Mouse (Mus musculus) gonadal fat pad, adult 2 months (tissue): ENCODE data around the gene Fxr2. TPM values are rescaled to one million over a fixed set of nuclear protein-coding genes. Genes with fewer than 3 reads are reported as not detected.
"Not testable (repeated sequence)": the region's sequence is repeated elsewhere in the genome, so short reads cannot be mapped to it uniquely, and the experiment has no call there.

ENCODE experiments used
- DNase-seq: peaks from one replicate; pipeline ENCODE4 v3.0.0-alpha.2; 2012; ENCODE audit warnings: low read depth
- polyA plus RNA-seq: library from polyadenylated mRNA; depleted of rRNA; stranded (reverse); fragments of >200 nt; gene quantifications from 2 replicates; pipeline ENCODE4 v1.2.3, GENCODE M21; 2012; rRNA removed

Gene Fxr2
- polyA plus RNA-seq, 1 experiment, result 69.7 TPM

DNA sequence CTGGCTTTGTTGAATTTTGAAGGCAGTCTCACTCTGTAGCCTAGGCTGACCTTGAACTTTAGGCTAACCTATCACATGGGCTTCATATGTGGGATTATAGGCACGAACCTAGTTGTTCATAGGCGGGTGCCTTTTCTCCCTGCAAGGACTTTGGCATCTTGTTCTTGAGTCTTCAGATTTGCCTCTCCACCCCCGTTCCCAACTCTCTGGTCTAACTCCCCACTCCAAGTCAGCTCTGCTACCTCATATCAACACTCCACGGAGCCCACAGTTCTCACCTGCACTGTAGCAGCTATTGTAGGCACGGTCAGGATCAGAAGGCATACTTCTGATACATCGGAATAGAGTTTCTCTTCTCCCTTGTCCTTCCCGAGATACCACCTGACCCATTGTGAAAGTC lies 50.8 kb downstream of the Fxr2 start:
- DNase-seq, result no peak

DNA sequence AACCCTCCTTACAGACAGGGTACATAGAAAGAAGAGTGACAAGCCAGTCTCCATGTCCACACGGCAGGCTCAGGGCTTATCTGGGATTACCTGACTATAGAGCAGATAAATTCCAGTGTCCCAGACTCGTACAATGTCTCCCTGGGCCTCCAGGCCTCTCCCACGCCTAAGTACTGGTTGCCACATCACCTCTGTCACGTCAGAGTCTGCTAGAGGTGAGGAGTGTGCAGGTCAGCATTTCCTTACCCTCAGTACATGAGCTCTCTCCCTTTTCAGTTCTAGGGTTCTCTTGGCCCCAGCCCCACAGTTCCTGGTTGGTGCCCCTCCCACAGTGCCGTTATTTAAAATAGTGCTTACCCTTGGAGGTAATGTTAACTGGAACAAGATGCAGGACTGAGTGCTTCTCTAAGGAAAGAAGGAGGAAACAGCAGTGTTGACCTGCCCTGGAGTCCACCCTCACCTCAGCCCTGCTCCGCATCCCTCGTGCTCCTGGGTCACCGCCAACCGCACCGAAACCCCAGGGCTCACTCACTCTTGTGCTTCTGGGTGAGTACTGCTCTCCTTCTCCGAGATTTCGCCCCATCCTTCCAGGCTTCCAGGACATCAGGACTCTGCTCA lies 51.4 kb downstream of the Fxr2 start:
- no peak for DNase-seq

DNA sequence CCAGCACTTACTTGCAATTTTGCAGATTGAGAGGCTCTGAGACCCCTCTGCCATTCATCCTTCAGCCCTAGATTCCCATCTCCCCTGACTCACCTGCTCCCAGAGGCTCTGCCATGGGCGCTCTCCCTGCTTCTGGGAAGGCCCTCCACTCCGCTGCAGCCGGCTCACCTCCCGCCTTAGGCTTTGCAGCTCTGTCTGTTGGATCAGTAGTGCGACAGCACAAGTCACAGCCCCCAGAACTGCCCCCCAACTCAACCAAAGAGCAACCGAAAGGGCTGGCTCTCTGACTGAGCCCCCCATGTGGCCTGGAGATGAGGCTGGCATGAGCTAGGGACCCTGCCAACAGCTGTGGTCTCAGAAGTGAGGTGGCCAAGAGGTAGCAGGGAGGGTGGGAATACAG lies 52.1 kb downstream of the Fxr2 start:
- DNase-seq, result no peak

DNA sequence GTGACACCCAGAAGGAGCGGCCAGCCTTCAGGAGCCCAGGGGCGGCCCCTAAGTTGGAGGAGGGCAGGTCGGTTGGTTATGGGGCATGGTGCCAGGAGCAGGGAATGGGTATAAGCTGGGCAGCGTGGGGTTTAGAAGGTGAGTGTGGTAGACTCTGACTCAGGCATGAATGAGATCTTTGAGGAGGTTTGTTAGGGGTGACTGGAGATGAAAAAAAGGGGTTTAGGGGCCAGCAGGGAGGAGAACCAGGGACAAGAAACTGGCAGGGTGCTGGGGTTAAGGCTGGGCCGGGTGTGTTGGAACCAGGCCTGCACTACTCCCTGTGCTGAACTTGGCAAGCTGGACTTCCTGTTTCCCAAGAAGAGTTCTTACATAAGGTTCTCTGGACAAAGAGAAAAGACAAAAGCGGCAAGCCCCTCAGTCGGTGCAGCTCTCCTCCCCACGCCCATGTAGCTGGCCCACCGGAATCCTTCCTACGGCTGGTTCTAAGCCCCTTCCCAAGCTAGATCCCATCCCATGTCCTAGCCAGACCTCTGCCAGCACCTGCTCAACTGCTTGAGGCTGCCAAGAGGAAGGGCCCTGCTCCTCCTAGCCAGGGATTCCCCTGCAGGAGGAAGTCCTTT lies 52.8 kb downstream of the Fxr2 start, which contains the start of gene Tnfsf13:
TSS of gene Tnfsf13 (minus strand) at position 259 of the 623 bp plus-strand sequence.
- no peak for DNase-seq

DNA sequence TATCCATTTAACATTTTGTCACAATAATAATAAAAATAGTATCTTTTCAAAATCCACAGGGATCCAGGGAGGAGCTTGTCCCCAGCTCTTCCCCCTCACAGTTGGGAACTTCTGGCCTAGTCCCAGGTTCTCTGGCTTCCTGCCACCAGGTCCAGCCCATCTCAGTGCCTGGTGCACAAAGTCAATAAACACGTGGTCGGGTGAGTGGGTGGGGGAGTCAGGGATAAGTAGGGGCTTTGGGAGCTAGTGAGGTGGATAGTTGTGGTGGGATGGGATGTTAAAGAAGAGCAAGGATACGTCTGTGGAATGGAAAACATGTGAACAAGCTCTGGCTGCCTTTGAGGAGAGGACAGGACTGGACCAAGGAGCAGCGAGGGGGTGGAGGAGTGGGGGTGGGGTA lies 53.6 kb downstream of the Fxr2 start:
- DNase-seq, result no peak

DNA sequence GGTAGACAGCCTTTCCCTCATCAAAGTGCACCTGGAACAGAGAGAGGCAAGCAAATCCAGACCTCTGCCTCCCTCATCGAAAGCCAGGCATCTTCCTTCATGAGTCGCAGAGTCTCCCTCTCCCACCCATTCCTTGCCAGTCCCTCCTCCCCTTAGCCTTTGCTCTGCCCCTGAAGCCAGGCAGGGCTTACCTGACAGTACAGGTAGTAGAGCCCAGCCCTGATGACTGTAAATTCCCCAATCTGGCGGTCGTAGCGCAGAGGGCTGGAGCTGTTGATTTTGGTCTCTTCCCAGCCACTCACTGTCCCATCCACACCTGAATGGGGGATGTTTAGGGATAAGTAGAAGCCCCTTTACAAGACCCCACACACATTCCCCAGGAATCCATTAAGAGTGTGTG lies 54.3 kb downstream of the Fxr2 start:
- no peak for DNase-seq

DNA sequence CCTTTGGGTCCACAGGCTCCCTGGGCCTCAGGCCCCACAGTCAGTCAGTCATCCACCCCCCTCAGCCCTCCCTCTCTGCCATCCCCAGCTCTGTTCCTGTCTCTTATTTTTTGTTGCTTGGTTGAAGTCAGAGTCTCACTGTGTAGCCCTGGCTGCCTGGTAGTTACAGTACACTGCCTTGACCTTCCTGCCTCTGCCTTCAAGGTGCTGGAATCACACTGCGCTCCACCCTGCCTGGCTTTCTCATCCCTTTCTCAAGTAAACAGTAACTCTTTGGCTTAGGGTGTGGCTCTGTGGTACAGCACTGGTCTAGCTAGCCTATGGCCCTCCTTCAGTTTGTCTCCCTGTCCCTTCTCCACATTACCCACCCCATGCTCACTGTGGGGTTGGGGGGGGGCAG lies 57.1 kb downstream of the Fxr2 start:
- DNase-seq, result no peak

DNA sequence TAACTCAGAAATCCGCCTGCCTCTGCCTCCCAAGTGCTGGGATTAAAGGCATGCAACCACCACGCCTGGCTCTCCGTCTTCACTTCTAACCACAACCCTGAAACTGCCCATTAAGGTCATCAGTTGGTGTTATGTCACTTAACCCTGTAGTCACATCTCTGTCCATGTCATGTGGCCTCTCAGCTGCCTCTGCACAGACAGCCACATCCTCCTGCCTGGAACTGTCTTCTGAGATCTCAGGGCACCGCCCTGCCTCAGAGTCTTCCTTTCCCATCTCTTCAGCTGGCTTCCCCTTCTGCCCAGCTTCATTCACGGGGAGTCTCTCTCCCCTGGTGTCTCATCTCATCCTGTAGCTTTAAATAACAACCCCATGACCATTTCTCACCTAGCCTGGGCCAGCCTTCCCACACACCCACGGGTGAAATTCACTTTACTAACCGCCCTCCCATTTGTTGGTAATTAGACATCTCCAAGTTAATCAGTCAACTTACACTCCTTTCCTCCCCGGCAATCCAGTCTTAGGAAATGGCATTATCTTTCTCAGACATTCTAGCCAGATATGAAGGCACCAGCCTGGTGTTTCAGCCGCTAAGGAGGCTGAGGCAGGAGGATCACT lies 59.5 kb downstream of the Fxr2 start:
- DNase-seq, result no peak

DNA sequence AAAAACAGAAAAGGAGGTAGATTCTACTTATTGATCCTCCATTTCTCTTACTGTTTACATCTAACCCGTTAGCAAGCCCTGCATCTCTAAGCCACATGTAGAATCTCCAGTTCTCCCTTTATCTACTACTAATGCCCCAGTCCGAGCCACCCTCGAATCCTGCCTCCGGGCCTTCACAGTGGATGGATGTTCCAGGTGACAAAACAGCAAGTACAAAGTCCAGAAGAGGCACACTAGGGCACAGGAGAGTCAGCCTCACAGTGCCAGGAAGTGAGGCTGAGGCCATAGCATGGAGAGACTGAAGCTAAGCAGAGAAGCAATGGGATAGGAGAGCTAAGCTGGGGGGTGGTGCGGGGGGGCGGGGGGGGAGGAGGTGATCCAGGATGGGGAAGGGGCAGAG lies 60.1 kb downstream of the Fxr2 start:
- DNase-seq, result no peak

DNA sequence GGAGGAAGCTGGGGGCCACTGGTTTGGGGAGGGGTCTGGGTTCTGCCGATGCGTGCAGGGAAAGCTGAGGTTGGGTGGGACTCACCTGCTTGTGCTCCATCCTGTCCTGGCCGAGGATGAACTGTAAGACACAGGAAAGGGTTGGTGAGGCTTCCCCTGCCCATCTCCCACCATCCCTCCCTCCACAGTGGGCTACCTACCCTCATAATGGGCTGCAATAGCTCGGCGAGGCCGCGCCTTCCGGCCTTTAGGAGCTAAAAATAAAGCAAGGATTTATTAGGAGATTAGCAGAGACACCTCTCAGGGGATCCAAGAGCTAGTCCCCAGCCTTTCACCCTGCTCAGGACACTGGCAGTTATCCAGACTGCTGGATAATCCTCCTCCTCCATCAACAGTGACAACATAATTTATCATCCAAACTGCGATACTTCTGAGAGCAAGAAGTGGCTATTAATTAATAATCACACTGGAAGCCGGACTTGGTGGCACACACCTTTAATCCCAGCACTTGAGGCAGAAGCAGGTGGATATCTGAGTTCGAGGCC lies 60.7 kb downstream of the Fxr2 start:
- no peak for DNase-seq

DNA sequence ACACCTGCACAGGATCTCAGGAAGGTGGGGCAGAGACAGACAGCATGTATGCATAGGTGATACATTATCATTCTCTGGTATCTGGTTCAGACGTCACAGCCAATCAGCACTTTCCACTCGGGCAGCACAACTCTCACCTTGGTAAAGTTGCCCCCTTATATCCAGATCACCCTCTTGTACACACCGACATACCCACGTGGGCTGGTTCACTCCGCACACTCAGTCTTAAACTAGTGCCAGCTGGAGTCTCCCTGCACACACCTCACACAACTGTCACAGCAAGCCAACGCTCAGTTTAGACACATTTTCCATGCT lies 62.2 kb downstream of the Fxr2 start:
- no peak for DNase-seq

DNA sequence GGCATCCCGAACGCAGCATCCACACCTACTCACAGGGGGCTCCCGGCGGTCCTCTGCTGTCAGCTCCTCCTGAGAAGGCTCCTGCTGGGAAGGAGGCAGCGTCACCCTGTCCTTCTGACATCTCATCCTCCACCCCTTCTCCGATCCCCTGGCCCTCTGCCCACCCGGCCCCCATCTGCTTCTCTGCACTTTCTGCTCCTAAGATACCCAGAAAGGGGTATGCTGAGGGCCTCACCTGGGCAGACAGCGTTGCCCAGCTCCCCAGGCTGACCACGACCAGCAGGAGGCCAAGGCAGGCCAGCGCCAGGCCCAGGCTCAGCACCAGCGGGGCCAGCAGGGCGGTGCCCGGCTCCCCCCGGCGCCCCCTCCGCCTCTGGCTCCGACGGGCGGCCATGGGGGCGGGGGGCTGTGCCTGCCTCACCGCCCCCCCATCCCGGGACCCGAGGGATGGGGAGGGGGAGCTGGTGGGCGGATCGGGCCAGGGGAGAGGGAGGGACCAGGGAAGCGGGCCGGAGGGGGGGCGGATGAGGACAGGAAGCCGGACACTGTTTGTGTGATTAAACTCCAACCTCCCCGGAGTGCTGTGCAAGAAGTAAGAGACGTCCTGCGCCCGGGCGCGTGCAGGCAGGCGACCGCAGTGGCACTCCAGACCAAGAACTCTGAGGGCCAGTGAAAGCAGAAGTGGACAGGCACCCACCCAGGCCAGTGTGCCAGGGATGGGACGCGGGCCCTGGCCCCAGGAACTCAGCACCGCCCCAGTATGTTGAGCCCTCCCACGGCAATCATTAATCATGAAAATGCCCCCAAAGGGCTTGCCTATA lies 62.8 kb downstream of the Fxr2 start, which contains the start of the genes Tnfsf12 and Tnfsfm13:
TSS of gene Tnfsf12 (minus strand) at position 489 of the 821 bp plus-strand sequence.
TSS of gene Tnfsfm13 (minus strand) at position 738 of the 821 bp plus-strand sequence.
- no peak for DNase-seq

DNA sequence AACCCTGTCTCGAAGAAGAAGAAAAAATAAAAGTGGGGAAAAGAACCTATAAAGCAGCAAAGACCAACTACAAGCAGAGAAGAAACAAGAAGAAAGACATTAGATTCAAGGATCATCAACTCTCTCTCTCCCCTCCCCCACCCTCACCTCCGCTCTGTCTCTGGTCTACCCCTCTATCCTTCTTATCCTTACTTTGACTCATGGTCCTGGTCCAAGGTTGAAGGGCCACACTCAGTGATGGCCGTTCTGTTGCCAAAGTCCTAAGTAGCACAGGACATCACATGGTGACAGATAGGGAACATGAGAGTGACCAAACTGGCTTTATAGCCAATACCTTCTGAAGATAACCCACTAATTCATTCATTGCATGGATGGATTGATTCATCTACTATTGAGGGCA lies 64.6 kb downstream of the Fxr2 start:
- no peak for DNase-seq

DNA sequence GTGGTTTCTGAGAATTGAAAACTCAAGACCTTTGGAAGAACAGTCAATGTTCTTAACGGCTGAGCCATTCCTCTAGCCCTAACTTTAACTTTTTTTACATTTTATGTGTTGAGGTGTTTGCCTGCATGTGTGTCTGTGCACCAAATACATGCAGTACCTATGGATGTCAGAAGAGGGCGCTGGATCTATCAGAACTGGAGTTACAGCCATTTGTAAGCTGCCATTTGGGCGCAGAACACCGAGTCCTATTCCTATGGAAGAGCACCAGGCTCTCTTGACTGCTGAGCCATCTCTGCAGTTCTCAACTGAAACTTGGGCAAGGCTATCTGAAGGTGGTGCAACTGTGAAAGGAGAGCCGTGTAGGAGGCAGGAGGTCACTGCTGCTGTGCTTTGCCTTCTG lies 65.8 kb downstream of the Fxr2 start:
- no peak for DNase-seq

DNA sequence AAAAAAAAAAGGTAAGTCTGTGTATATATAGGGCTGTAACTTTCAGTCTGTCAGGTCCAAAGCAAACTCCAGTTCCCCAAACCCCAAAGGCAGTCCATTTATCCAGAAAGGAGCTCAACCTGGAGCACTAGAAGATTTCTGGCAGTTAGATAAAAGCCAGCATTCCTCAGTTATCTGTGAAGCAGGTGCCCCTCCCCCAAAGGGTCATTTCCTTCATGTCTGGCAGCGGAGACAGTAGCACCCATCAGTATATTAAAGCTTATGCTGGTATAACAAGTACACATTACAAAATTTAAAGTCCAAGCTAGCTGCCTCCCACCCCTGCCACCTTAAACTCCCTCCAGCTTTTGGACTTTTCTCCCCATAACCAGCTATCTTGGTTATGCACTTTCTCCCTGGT lies 66.8 kb downstream of the Fxr2 start:
- no peak for DNase-seq

DNA sequence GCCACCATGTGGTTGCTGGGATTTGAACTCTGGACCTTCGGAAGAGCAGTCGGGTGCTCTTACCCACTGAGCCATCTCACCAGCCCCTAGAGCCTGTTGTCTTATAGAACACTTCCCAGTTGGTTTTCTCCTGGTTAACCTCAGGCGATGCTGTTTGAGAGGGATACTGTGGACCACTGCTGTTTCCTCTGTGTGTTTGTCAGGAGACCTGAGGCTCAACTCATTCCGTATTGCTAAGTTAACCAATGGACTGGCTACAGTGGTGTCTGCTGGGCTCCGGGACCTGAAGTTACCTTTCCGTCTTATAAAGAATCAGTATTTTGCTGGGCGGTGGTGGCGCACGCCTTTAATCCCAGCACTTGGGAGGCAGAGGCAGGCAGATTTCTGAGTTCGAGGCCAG lies 70.1 kb downstream of the Fxr2 start:
- DNase-seq, result not testable (repeated sequence)

Other genes with a start within 250 kb of the Fxr2 start
- 195 and 269 TPM in 2 replicates for gene Naa38, start 237.5 kb upstream of the Fxr2 start, polyA plus RNA-seq
- 31.8 and 36.2 TPM in 2 replicates for gene Cyb5d1, start 237.4 kb upstream of the Fxr2 start, polyA plus RNA-seq
- gene Tmem88, start 234.8 kb upstream of the Fxr2 start, polyA plus RNA-seq, result 26.1 and 39.5 TPM in 2 replicates
- 7.3 and 17.3 TPM in 2 replicates for gene Kdm6b, start 219.3 kb upstream of the Fxr2 start, polyA plus RNA-seq
- gene Dnah2, start 83.9 kb upstream of the Fxr2 start, polyA plus RNA-seq, result 0.88 and 1.1 TPM in 2 replicates
- gene Efnb3, start 72.8 kb upstream of the Fxr2 start, polyA plus RNA-seq, result 0.93 and 1.1 TPM in 2 replicates
- gene Wrap53, start 52.7 kb upstream of the Fxr2 start, polyA plus RNA-seq, result 13.1 and 14.9 TPM in 2 replicates
- 58.2 and 62.0 TPM in 2 replicates for gene Trp53, start 52.6 kb upstream of the Fxr2 start, polyA plus RNA-seq
- gene Atp1b2, start 27.0 kb upstream of the Fxr2 start, polyA plus RNA-seq, result 12.5 and 18.1 TPM in 2 replicates
- gene Shbg, start 15.1 kb upstream of the Fxr2 start, polyA plus RNA-seq, result not detected in 2 replicates
- 10.3 and 11.2 TPM in 2 replicates for gene Sat2, start 11.0 kb upstream of the Fxr2 start, polyA plus RNA-seq
- 1.9 and 2.4 TPM in 2 replicates for gene Sox15, start 22.3 kb downstream of the Fxr2 start, polyA plus RNA-seq
- gene Mpdu1, start 29.7 kb downstream of the Fxr2 start, polyA plus RNA-seq, result 118 and 159 TPM in 2 replicates
- gene Cd68, start 33.2 kb downstream of the Fxr2 start, polyA plus RNA-seq, result 31.8 and 35.9 TPM in 2 replicates
- gene Eif4a1, start 39.4 kb downstream of the Fxr2 start, polyA plus RNA-seq, result 311 and 352 TPM in 2 replicates
- 58.7 and 72.4 TPM in 2 replicates for gene Senp3, start 49.1 kb downstream of the Fxr2 start, polyA plus RNA-seq
- gene Tnfsf13, start 52.8 kb downstream of the Fxr2 start, polyA plus RNA-seq, result 4.6 and 4.7 TPM in 2 replicates
- 21.3 and 27.6 TPM in 2 replicates for gene Tnfsf12, start 62.9 kb downstream of the Fxr2 start, polyA plus RNA-seq
- gene Tnfsfm13, start 63.1 kb downstream of the Fxr2 start, polyA plus RNA-seq, result 4.2 and 4.9 TPM in 2 replicates
- gene Polr2a, start 125.6 kb downstream of the Fxr2 start, polyA plus RNA-seq, result 18.5 and 48.2 TPM in 2 replicates
- 0.22 and 0.51 TPM in 2 replicates for gene Slc35g3, start 129.0 kb downstream of the Fxr2 start, polyA plus RNA-seq
- 30.6 and 32.9 TPM in 2 replicates for gene Zbtb4, start 132.9 kb downstream of the Fxr2 start, polyA plus RNA-seq
- gene Chrnb1, start 163.0 kb downstream of the Fxr2 start, polyA plus RNA-seq, result 15.3 and 18.3 TPM in 2 replicates
- 6.9 and 7.7 TPM in 2 replicates for gene Fgf11, start 168.9 kb downstream of the Fxr2 start, polyA plus RNA-seq
- gene Tmem102, start 172.6 kb downstream of the Fxr2 start, polyA plus RNA-seq, result 12.9 and 20.5 TPM in 2 replicates
- gene Gm39566, start 182.3 kb downstream of the Fxr2 start, polyA plus RNA-seq, result 0.18 and 0.47 TPM in 2 replicates
- gene Spem2, start 185.5 kb downstream of the Fxr2 start, polyA plus RNA-seq, result 6.8 and 9.8 TPM in 2 replicates
- 11.3 and 16.5 TPM in 2 replicates for gene Spem1, start 189.2 kb downstream of the Fxr2 start, polyA plus RNA-seq
- 19.0 and 23.8 TPM in 2 replicates for gene Nlgn2, start 204.8 kb downstream of the Fxr2 start, polyA plus RNA-seq
- 179 and 279 TPM in 2 replicates for gene Tmem256, start 205.5 kb downstream of the Fxr2 start, polyA plus RNA-seq
- gene Plscr3, start 213.4 kb downstream of the Fxr2 start, polyA plus RNA-seq, result 60.4 and 66.9 TPM in 2 replicates
- gene Tnk1, start 225.7 kb downstream of the Fxr2 start, polyA plus RNA-seq, result 26.0 and 32.5 TPM in 2 replicates
- gene Tmem95, start 245.0 kb downstream of the Fxr2 start, polyA plus RNA-seq, result not detected in 2 replicates
- gene Kctd11, start 248.4 kb downstream of the Fxr2 start, polyA plus RNA-seq, result 9.0 and 10.0 TPM in 2 replicates